9 mouse cellular contexts compared by ENCODE assay signal in genomic region chr2:32779131-32779530, GRCm38 (mm10). TPM values are rescaled to one million over a fixed set of nuclear protein-coding genes. Genes with fewer than 3 reads are reported as not detected.
DNase-seq lines count a peak whose midpoint lies in the region; ATAC-seq and TF ChIP-seq lines count a peak whose summit lies in the region.
"Had no signal": no experiment of that assay in that cellular context is flagged by ENCODE, and none has a peak within 500 bp of the region (broad histone marks: within the 10 kb centered on the region; RNA-seq: fewer than 3 reads in every experiment).

No protein-coding gene starts in this region.

- peak; percentile 84 for DNase-seq in intestine, embryonic 14.5 days (ENCODE audit: low spot score)
- peak; percentile 78 for DNase-seq in NIH3T3 (ENCODE audit: low read depth)
- peak; percentile 75 for DNase-seq in heart, postnatal 0 days (ENCODE audit: low spot score)
- DNase-seq in limb, embryonic 11.5 days (ENCODE audit: low spot score) = peak; percentile 75
- peak; percentile 58 for DNase-seq in ovary, postnatal 14 days (ENCODE audit: low spot score)
- DNase-seq in thymus, postnatal 36 days = peak; percentile 66 to 73

- no peak overlapping the region for H3K9ac ChIP-seq in intestine, embryonic 14.5 days (ENCODE audit: low read length)
- no peak overlapping the region for H3K9ac ChIP-seq in intestine, embryonic 15.5 days
- H3K9ac ChIP-seq in heart, postnatal 0 days (replicated peaks; ENCODE audit: low read depth, low read length) = no peak overlapping the region
- no peak overlapping the region for H3K9ac ChIP-seq in limb, embryonic 11.5 days (ENCODE audit: low read length)

- no peak overlapping the region for H3K4me2 ChIP-seq in intestine, embryonic 14.5 days (ENCODE audit: low read length)
- H3K4me2 ChIP-seq in intestine, embryonic 15.5 days (replicated peaks) = no peak overlapping the region
- no peak overlapping the region for H3K4me2 ChIP-seq in heart, postnatal 0 days (ENCODE audit: low read depth, low read length)
- H3K4me2 ChIP-seq in limb, embryonic 11.5 days (ENCODE audit: low read depth, severe bottlenecking) = no peak overlapping the region

- no peaks in the 10 kb centered on the region for H3K36me3 ChIP-seq in intestine, embryonic 14.5 days (ENCODE audit: control insufficient read depth, insufficient read depth, low read length)
- H3K36me3 ChIP-seq in intestine, embryonic 15.5 days = no peaks in the 10 kb centered on the region
- H3K36me3 ChIP-seq in heart, postnatal 0 days (replicated peaks; ENCODE audit: control insufficient read depth, insufficient read depth, low read length) = 0 out of 2 replicates have a peak, but pooled peaks cover 3% of the 10 kb centered on the region
- H3K36me3 ChIP-seq in limb, embryonic 11.5 days (ENCODE audit: control insufficient read depth, insufficient read depth, low read length) = no peaks in the 10 kb centered on the region

- H3K9me3 ChIP-seq in intestine, embryonic 14.5 days (ENCODE audit: control insufficient read depth, low read length) = no peaks in the 10 kb centered on the region
- H3K9me3 ChIP-seq in intestine, embryonic 15.5 days = no peaks in the 10 kb centered on the region
- no peaks in the 10 kb centered on the region for H3K9me3 ChIP-seq in heart, postnatal 0 days (replicated peaks; ENCODE audit: control insufficient read depth, low read length)
- no peaks in the 10 kb centered on the region for H3K9me3 ChIP-seq in limb, embryonic 11.5 days (ENCODE audit: control insufficient read depth, low read length)

- no peak for ATAC-seq in intestine, embryonic 14.5 days (replicated peaks; ENCODE audit: low FRiP score, low TSS enrichment, low read depth)
- no peak for ATAC-seq in intestine, embryonic 15.5 days
- ATAC-seq in common myeloid progenitor, adult 5-6 weeks (replicated peaks; ENCODE audit: low read depth, poor library complexity, severe bottlenecking) = peak; percentile 43
- ATAC-seq in heart, postnatal 0 days (ENCODE audit: insufficient read depth, low read depth) = peak; percentile 9; the same call in 1 of the 2 replicates
- ATAC-seq in limb, embryonic 11.5 days (ENCODE audit: insufficient number of reproducible peaks, low FRiP score, low TSS enrichment, low read depth) = no peak

- peaks cover 11% of the 10 kb centered on the region for H3K4me1 ChIP-seq in intestine, embryonic 14.5 days (replicated peaks; ENCODE audit: control insufficient read depth, insufficient read depth, low read length)
- peaks cover 14% of the 10 kb centered on the region; the same call in 1 of the 2 replicates for H3K4me1 ChIP-seq in intestine, embryonic 15.5 days (replicated peaks)
- peaks cover 9% of the 10 kb centered on the region for H3K4me1 ChIP-seq in heart, postnatal 0 days (ENCODE audit: control insufficient read depth, insufficient read depth)
- peaks cover 11% of the 10 kb centered on the region; the same call in 1 of the 2 replicates for H3K4me1 ChIP-seq in limb, embryonic 11.5 days (ENCODE audit: control insufficient read depth, insufficient read depth, low read length)

- no peak overlapping the region for H3K4me3 ChIP-seq in intestine, embryonic 14.5 days (ENCODE audit: low read depth, low read length)
- no peak overlapping the region for H3K4me3 ChIP-seq in intestine, embryonic 15.5 days (replicated peaks)
- H3K4me3 ChIP-seq in heart, postnatal 0 days (ENCODE audit: low read depth, low read length) = no peak overlapping the region
- H3K4me3 ChIP-seq in limb, embryonic 11.5 days (ENCODE audit: low read depth, low read length) = no peak overlapping the region

- 9% methylated on average over 8 of the region's 8 CpGs for WGBS in intestine, embryonic 14.5 days
- 17% methylated on average over 8 of the region's 8 CpGs for WGBS in intestine, embryonic 15.5 days
- 6% methylated on average over 8 of the region's 8 CpGs for WGBS in heart, postnatal 0 days
- whole genome bisulfite sequencing in limb, embryonic 11.5 days = 19% methylated on average over 8 of the region's 8 CpGs

- no peak for TF ChIP-seq EP300 in heart, postnatal 0 days (IDR thresholded peaks at IDR 0.05; ENCODE audit: low read depth)

- TF ChIP-seq CTCF in heart, postnatal 0 days (IDR thresholded peaks at IDR 0.05; ENCODE audit: low read depth) = peak; percentile 95

- no peaks in the 10 kb centered on the region for H3K27me3 ChIP-seq in intestine, embryonic 14.5 days (replicated peaks; ENCODE audit: control insufficient read depth, insufficient read depth, low read length)
- H3K27me3 ChIP-seq in intestine, embryonic 15.5 days (replicated peaks) = no peaks in the 10 kb centered on the region
- H3K27me3 ChIP-seq in heart, postnatal 0 days (ENCODE audit: control insufficient read depth, insufficient read depth, low read length) = no peaks in the 10 kb centered on the region
- no peaks in the 10 kb centered on the region for H3K27me3 ChIP-seq in limb, embryonic 11.5 days (ENCODE audit: control insufficient read depth, insufficient read depth, low read length)

- H3K27ac ChIP-seq in intestine, embryonic 14.5 days (ENCODE audit: low read depth) = no peak overlapping the region
- H3K27ac ChIP-seq in intestine, embryonic 15.5 days = no peak overlapping the region
- no peak overlapping the region for H3K27ac ChIP-seq in heart, postnatal 0 days (ENCODE audit: low read depth)
- no peak overlapping the region for H3K27ac ChIP-seq in limb, embryonic 11.5 days (replicated peaks; ENCODE audit: low read depth, low read length)

RNA-seq across cellular contexts. Expression of gene Ptrh1, which starts 3.5 kb away (rescaled TPM):
- 4.4 and 5.1 TPM in 2 replicates for polyA plus RNA-seq in intestine, embryonic 14.5 days (2014; fragmentation: Nextera tagmentation; extraction: Ambion mirVana)
- polyA plus RNA-seq in intestine, embryonic 15.5 days (2015; fragmentation: Nextera tagmentation; extraction: Ambion mirVana) = 5.5 and 6.4 TPM in 2 replicates
- 1.3 and 4.0 TPM in 2 replicates for total RNA-seq in common myeloid progenitor, adult 5-6 weeks (2017)
- 4.8 and 5.3 TPM in 2 replicates for total RNA-seq in heart, postnatal 0 days (2014; rRNA removed; ENCODE audit: low replicate concordance)
- polyA plus RNA-seq in heart, postnatal 0 days (2015; fragmentation: Nextera tagmentation; extraction: Ambion mirVana) = 2.6 and 2.9 TPM in 2 replicates
- 3.7 and 5.2 TPM in 2 replicates for polyA plus RNA-seq in limb, embryonic 11.5 days (2014; fragmentation: Nextera tagmentation; extraction: Ambion mirVana)

RNA-seq across cellular contexts. Expression of gene Ttc16, which starts 3.7 kb away (rescaled TPM):
- 0.13 and 0.20 TPM in 2 replicates for polyA plus RNA-seq in intestine, embryonic 14.5 days (2014; fragmentation: Nextera tagmentation; extraction: Ambion mirVana)
- polyA plus RNA-seq in intestine, embryonic 15.5 days (2015; fragmentation: Nextera tagmentation; extraction: Ambion mirVana) = 0.18 and 0.29 TPM in 2 replicates
- total RNA-seq in common myeloid progenitor, adult 5-6 weeks (2017) = not detected in 2 replicates
- total RNA-seq in heart, postnatal 0 days (2014; rRNA removed; ENCODE audit: low replicate concordance) = 1.9 TPM in 1 of 2 replicates, not detected in the other
- polyA plus RNA-seq in heart, postnatal 0 days (2015; fragmentation: Nextera tagmentation; extraction: Ambion mirVana) = 0.08 and 0.21 TPM in 2 replicates
- polyA plus RNA-seq in limb, embryonic 11.5 days (2014; fragmentation: Nextera tagmentation; extraction: Ambion mirVana) = 0.13 and 0.56 TPM in 2 replicates

RNA-seq across cellular contexts. Expression of gene Cfap157, which starts 5.1 kb away (rescaled TPM):
- polyA plus RNA-seq in intestine, embryonic 14.5 days (2014; fragmentation: Nextera tagmentation; extraction: Ambion mirVana) = 0.31 and 0.65 TPM in 2 replicates
- 0.26 and 0.61 TPM in 2 replicates for polyA plus RNA-seq in intestine, embryonic 15.5 days (2015; fragmentation: Nextera tagmentation; extraction: Ambion mirVana)
- total RNA-seq in common myeloid progenitor, adult 5-6 weeks (2017) = not detected in 2 replicates
- total RNA-seq in heart, postnatal 0 days (2014; rRNA removed; ENCODE audit: low replicate concordance) = not detected in 2 replicates
- polyA plus RNA-seq in heart, postnatal 0 days (2015; fragmentation: Nextera tagmentation; extraction: Ambion mirVana) = 0.22 and 0.56 TPM in 2 replicates
- 0.27 and 0.37 TPM in 2 replicates for polyA plus RNA-seq in limb, embryonic 11.5 days (2014; fragmentation: Nextera tagmentation; extraction: Ambion mirVana)

RNA-seq across cellular contexts. Expression of gene Tor2a, which starts 22.1 kb away (rescaled TPM):
- 71.1 and 74.8 TPM in 2 replicates for polyA plus RNA-seq in intestine, embryonic 14.5 days (2014; fragmentation: Nextera tagmentation; extraction: Ambion mirVana)
- polyA plus RNA-seq in intestine, embryonic 15.5 days (2015; fragmentation: Nextera tagmentation; extraction: Ambion mirVana) = 61.4 and 64.2 TPM in 2 replicates
- 19.2 and 19.9 TPM in 2 replicates for total RNA-seq in common myeloid progenitor, adult 5-6 weeks (2017)
- total RNA-seq in heart, postnatal 0 days (2014; rRNA removed; ENCODE audit: low replicate concordance) = 34.6 and 65.3 TPM in 2 replicates
- polyA plus RNA-seq in heart, postnatal 0 days (2015; fragmentation: Nextera tagmentation; extraction: Ambion mirVana) = 27.5 and 28.5 TPM in 2 replicates
- polyA plus RNA-seq in limb, embryonic 11.5 days (2014; fragmentation: Nextera tagmentation; extraction: Ambion mirVana) = 58.5 and 60.2 TPM in 2 replicates

RNA-seq across cellular contexts. Expression of gene 6330409D20Rik, which starts 38.3 kb away (rescaled TPM):
- 0.38 and 0.75 TPM in 2 replicates for polyA plus RNA-seq in intestine, embryonic 14.5 days (2014; fragmentation: Nextera tagmentation; extraction: Ambion mirVana)
- polyA plus RNA-seq in intestine, embryonic 15.5 days (2015; fragmentation: Nextera tagmentation; extraction: Ambion mirVana) = 0.13 and 0.34 TPM in 2 replicates
- total RNA-seq in common myeloid progenitor, adult 5-6 weeks (2017) = not detected in 2 replicates
- total RNA-seq in heart, postnatal 0 days (2014; rRNA removed; ENCODE audit: low replicate concordance) = not detected in 2 replicates
- polyA plus RNA-seq in heart, postnatal 0 days (2015; fragmentation: Nextera tagmentation; extraction: Ambion mirVana) = 0.15 TPM in 1 of 2 replicates, not detected in the other
- polyA plus RNA-seq in limb, embryonic 11.5 days (2014; fragmentation: Nextera tagmentation; extraction: Ambion mirVana) = 0.13 TPM in 1 of 2 replicates, not detected in the other
- polyA plus RNA-seq: liver, embryonic 16.5 days had no signal

Comparison
In these comparisons a context has a peak if more than half of its experiments do, and no peak if none do; other contexts are left out.
1. ATAC-seq: peak in common myeloid progenitor, adult 5-6 weeks (single experiment) and heart, postnatal 0 days (single experiment); none in intestine, embryonic 14.5 days (single experiment), intestine, embryonic 15.5 days (single experiment) and limb, embryonic 11.5 days (single experiment).
2. Peak in every context shown above with its lines, with median percentiles within 50 percentile points of each other: DNase-seq.